Mouse (Mus musculus) heart, embryonic 11.5 days (tissue): ENCODE results near the gene Acap2. TPM values are rescaled to one million over a fixed set of nuclear protein-coding genes. Genes with fewer than 3 reads are reported as not detected.

Experiments used
- ATAC-seq: fragments of 200-750 bp; cut with Nextera tagmentation; replicated peaks from 2 replicates; pipeline ENCODE4 v1.8.0; 2017; ENCODE audit warnings: moderate library complexity; ENCODE audit not compliant: insufficient number of reproducible peaks, low FRiP score, low TSS enrichment
- H3K27ac ChIP-seq: fragments of 300-500 bp; sonication (generic); 2 replicates; pipeline ENCODE4 v1.5.1; 2014; ENCODE audit warnings: mild to moderate bottlenecking, low read depth, low read length
- H3K27me3 ChIP-seq: fragments of 300-500 bp; sonication (generic); 2 replicates; pipeline ENCODE4 v1.6.1; 2014; ENCODE audit warnings: mild to moderate bottlenecking, low read length, mixed read lengths; ENCODE audit not compliant: control insufficient read depth, insufficient read depth
- H3K36me3 ChIP-seq: fragments of 300-500 bp; sonication (generic); 2 replicates; pipeline ENCODE4 v1.6.1; 2014; ENCODE audit warnings: mild to moderate bottlenecking, low read length, moderate library complexity, mixed read lengths; ENCODE audit not compliant: control insufficient read depth, insufficient read depth
- H3K4me1 ChIP-seq: fragments of 300-500 bp; sonication (generic); 2 replicates; pipeline ENCODE4 v1.6.1; 2014; ENCODE audit warnings: low read length; ENCODE audit not compliant: control insufficient read depth, insufficient read depth
- H3K4me2 ChIP-seq: fragments of 300-500 bp; sonication (generic); 2 replicates; pipeline ENCODE4 v1.6.1; 2014; ENCODE audit warnings: mild to moderate bottlenecking, moderate library complexity
- H3K4me3 ChIP-seq: fragments of 300-500 bp; sonication (generic); 2 replicates; pipeline ENCODE4 v1.5.1; 2014; ENCODE audit warnings: low read depth, low read length
- H3K9ac ChIP-seq: fragments of 300-500 bp; sonication (generic); 2 replicates; pipeline ENCODE4 v1.6.1; 2014; ENCODE audit warnings: mild to moderate bottlenecking, low read depth, low read length, moderate library complexity
- H3K9me3 ChIP-seq: fragments of 300-500 bp; sonication (generic); replicated peaks from 2 replicates; pipeline ENCODE4 v1.6.1; 2016; ENCODE audit warnings: low read length; ENCODE audit not compliant: control insufficient read depth
- WGBS: fragments of 180-500 bp; shearing (Covaris S2); extraction: QIAGEN DNeasy Blood & Tissue Kit; methylation state at CpG from one replicate; pipeline ENCODE4 v1.1.7; 2014; ENCODE audit not compliant: insufficient replicate concordance; 5-methylcytosine and 5-hydroxymethylcytosine counted together
- polyA plus RNA-seq: library from polyadenylated mRNA; unstranded; fragments of >200 nt; fragmentation: Nextera tagmentation; extraction: Ambion mirVana; gene quantifications from 2 replicates; pipeline ENCODE4 v1.2.1, GENCODE M21; 2014

The Acap2 gene
- polyA plus RNA-seq, 1 experiment from 2014 or later = 14.7 TPM

DNA sequence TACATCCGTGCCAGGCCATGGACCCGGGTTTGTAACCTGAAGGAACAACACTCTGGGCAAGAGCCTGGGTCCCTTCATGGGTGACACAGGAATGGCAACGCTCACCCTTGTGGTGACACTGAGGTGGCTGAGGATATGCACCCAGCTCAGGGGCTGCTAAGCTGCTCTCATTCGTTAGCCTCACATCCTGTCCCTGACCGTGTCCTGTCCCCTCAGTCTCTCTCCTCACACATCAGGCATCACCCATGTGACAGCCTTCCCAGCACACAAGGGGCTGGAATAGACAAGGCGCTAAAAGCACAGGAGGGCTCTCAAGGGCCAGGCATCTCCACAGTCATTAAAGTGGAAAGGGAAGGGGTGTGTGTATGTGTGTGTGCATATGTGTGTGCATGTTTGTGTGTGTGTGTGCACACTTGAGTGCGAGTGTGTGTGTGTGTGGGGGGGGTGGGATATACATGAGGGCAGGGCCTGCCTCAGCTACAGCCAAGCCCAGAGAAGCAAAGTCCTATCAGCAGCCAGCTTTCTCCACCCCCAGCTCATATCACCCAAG is 148.8 kb downstream of the Acap2 start:
- no peak overlapping the region for H3K4me2 ChIP-seq
- H3K27me3 ChIP-seq = no peaks in the 10 kb centered on the region
- no peaks in the 10 kb centered on the region for H3K9me3 ChIP-seq
- H3K4me1 ChIP-seq = peaks cover 34% of the 10 kb centered on the region
- H3K27ac ChIP-seq = 0 out of 2 replicates have a peak overlapping the region, but pooled peaks have one; percentile 5
- WGBS = 43% methylated on average over 7 of the region's 7 CpGs
- peak; percentile 28; the same call in 1 of the 2 replicates for ATAC-seq
- H3K9ac ChIP-seq = no peak overlapping the region
- H3K36me3 ChIP-seq = no peaks in the 10 kb centered on the region
- no peak overlapping the region for H3K4me3 ChIP-seq

DNA sequence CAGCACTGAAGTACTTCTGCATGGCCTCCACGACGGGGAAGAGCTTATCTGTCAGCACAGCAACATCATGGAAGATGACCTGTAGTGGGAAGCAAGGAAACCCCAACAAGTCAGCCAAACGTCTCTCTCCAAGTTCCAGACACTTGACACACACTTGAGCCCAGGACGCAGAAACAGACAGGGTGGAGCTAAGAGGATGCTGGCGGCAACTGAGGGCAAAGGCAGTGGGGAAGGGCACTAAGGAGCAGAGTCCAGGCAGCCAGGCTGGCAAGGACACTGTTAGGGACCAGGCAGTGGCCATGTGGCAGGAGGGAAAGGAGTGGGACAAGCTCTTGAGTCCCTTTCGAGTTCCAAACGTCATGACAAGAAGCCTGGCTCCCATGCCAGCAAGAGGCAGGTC is 150.3 kb downstream of the Acap2 start:
- Histone ChIP-seq H3K4me3 (no peak overlapping the region), H3K4me2 (no peak overlapping the region), H3K9me3 (no peaks in the 10 kb centered on the region), H3K27ac (no peak overlapping the region), H3K27me3 (no peaks in the 10 kb centered on the region), H3K9ac (no peak overlapping the region), H3K36me3 (no peaks in the 10 kb centered on the region), H3K4me1 (peaks cover 38% of the 10 kb centered on the region)
- 51% methylated on average over 7 of the region's 7 CpGs for WGBS
- no peak for ATAC-seq

DNA sequence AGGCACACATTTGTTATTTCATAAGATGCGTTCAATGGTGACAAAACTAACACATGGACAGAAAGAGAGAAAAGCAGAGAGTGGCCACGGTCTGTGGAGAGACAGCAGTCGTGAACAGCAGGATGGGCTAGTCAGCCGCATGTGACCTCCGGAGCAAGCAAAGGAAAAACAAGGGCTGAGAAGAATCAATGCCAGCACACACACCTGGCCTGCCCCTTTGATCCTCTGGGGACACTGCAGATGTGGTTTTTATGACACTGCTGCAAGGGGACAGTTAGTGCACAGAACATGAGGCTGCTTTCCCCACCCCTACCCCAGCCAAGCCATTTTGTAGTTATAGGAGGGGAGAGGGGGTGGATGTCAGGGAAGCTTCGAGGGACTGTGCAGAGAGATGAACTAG is 152.9 kb downstream of the Acap2 start:
- 90% methylated on average over 6 of the region's 6 CpGs for WGBS
- ATAC-seq = no peak
- no peak overlapping the region for H3K4me2 ChIP-seq
- H3K4me1 ChIP-seq = peaks cover 33% of the 10 kb centered on the region
- no peak overlapping the region for H3K4me3 ChIP-seq
- H3K9ac ChIP-seq = no peak overlapping the region
- H3K27ac ChIP-seq = no peak overlapping the region
- H3K27me3 ChIP-seq = no peaks in the 10 kb centered on the region
- H3K9me3 ChIP-seq = no peaks in the 10 kb centered on the region
- H3K36me3 ChIP-seq = no peaks in the 10 kb centered on the region

DNA sequence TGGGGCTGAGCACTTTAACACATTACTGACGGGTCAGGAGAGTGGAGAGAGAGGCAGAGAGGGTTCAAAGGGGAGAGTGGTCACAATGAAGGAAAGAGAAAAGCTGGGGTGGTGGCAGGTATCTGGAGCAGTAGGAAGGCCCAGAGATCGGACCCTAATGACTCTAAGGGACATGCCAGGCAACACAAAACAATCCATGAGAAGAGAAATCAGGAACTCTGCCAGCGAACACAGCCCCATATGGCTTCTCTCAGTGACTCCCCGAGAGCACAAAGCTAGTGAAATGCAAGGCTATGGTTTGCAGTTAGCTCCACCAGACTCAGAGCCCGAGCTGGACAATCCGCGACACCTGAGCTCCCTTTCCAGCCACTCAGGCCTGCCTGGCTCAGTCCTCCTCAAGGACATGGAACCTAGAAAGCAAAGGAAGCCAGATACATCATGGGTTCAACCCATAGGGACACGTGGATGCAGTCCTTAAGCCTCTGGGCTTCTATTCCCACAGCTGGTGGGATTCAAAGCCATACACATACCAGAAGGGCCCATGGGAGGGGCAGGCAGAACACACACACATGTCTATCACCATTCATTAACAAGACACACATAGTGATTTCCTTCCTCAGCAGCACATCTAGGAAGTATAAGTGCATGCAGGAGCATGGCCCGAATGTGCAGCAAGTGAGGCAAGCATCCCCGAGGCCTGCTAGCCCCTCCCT is 153.7 kb downstream of the Acap2 start:
- Histone ChIP-seq H3K4me2 (no peak overlapping the region), H3K4me1 (peaks cover 25% of the 10 kb centered on the region), H3K9ac (no peak overlapping the region), H3K36me3 (no peaks in the 10 kb centered on the region), H3K27me3 (no peaks in the 10 kb centered on the region), H3K9me3 (no peaks in the 10 kb centered on the region), H3K4me3 (no peak overlapping the region), H3K27ac (no peak overlapping the region)
- ATAC-seq = no peak
- WGBS = 87% methylated on average over 10 of the region's 10 CpGs

DNA sequence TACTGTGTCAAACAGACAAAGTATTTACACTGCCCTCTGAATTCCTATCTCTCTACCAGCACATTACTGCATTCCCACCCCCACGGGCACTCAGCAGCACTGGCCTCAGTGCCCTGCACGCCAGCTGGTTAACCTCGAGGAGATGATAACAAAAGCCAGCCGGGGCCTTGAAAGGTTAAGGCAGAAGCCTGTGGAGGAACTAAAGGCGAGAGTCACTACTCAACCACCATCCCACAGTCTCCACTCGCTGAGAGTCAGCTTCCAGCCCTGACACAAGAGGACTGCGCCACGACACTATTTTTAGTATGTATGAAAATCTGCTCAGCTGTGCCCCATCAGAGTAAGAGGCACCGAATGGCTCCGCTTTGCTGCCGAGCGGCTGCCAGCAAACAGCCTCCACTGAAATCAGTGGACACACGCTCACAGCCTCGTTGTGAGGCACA is 154.8 kb downstream of the Acap2 start:
- H3K4me1 ChIP-seq = peaks cover 17% of the 10 kb centered on the region
- peak; percentile 39; the same call in 1 of the 2 replicates for ATAC-seq
- H3K27me3 ChIP-seq = no peaks in the 10 kb centered on the region
- no peak overlapping the region for H3K4me3 ChIP-seq
- no peaks in the 10 kb centered on the region for H3K36me3 ChIP-seq
- no peaks in the 10 kb centered on the region for H3K9me3 ChIP-seq
- peak overlapping the region; percentile 46; the same call in 1 of the 2 replicates for H3K9ac ChIP-seq
- WGBS = 35% methylated on average over 14 of the region's 14 CpGs
- H3K27ac ChIP-seq = peak overlapping the region; percentile 72
- H3K4me2 ChIP-seq = peak overlapping the region; percentile 50

DNA sequence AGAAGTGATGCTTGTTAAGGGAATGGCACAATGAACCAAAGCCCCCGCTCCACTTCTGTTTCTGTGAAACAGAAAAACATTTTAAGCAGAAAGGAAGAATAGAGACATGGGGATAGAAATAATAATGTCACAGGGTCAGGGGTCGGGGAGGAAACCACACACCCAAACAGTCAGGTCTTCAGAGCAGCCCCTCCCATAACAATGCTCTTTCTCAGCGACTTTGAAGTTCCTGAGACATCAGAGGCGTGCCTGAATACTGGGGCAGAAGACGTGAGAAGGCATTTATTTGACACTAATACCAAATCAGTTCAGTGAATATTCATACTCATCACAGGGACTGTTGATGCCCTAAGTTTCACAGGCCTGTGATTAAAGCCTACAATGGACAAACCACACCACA is 155.8 kb downstream of the Acap2 start:
- H3K9ac ChIP-seq = no peak overlapping the region
- no peak overlapping the region for H3K4me2 ChIP-seq
- H3K36me3 ChIP-seq = no peaks in the 10 kb centered on the region
- H3K9me3 ChIP-seq = no peaks in the 10 kb centered on the region
- H3K4me3 ChIP-seq = no peak overlapping the region
- WGBS = 71% methylated on average over 5 of the region's 5 CpGs
- H3K4me1 ChIP-seq = peaks cover 21% of the 10 kb centered on the region
- no peaks in the 10 kb centered on the region for H3K27me3 ChIP-seq
- no peak for ATAC-seq
- H3K27ac ChIP-seq = no peak overlapping the region

DNA sequence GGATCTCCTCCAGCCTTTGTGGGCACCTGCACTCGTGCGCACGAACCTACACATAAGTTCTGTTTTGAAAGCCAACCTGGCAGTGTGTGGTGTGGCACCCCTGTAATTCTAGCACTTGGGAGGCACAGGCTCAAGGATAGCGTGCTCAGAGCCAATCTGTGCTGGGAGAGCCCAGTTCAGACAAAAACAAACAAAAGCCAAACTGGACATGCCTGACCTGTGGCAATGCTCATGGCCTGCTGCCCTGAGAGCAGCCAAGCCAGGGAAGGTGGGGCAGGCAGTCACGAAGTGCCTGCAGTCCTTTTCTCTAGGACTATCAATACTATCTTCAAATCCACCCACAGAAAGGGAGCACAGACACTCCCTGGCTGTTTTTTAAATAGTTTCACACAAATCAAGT is 157.9 kb downstream of the Acap2 start:
- no peak overlapping the region for H3K9ac ChIP-seq
- no peaks in the 10 kb centered on the region for H3K36me3 ChIP-seq
- H3K9me3 ChIP-seq = no peaks in the 10 kb centered on the region
- ATAC-seq = no peak
- H3K4me1 ChIP-seq = peaks cover 27% of the 10 kb centered on the region
- no peaks in the 10 kb centered on the region for H3K27me3 ChIP-seq
- H3K4me3 ChIP-seq = no peak overlapping the region
- H3K4me2 ChIP-seq = no peak overlapping the region
- WGBS = 91% methylated on average over 5 of the region's 5 CpGs
- H3K27ac ChIP-seq = no peak overlapping the region
